Mouse (Mus musculus): ENCODE results near the gene Msh2. TPM values are rescaled to one million over a fixed set of nuclear protein-coding genes. Genes with fewer than 3 reads are reported as not detected.

Msh2 gene
- polyA plus RNA-seq, 1 experiment from 2014 or later: 49.0 TPM

DNA sequence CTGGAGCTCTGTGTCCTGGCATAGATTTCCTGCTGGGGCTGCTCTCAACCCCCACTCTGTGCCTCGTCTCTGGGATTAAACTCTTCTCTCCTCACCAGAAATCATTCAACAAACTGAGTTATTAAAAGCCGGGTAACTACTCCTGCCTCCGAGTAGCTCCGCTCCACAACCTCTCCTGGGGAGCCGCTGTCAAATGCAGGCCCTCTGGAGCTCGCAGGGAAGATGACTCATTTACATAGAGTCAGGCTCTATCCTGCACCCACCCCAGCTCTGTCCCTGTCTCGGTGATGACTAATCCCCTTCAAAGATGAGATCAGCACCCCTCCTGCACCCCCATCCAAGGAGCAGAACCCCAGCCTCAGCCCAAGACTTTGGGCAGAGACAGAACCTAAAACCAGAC, 91.0 kb downstream of the Msh2 start:
- no peak for ATAC-seq (ENCODE audit: insufficient number of reproducible peaks, low FRiP score)
- 44% methylated on average over 7 of the region's 7 CpGs for WGBS
- no peaks in the 10 kb centered on the region for H3K36me3 ChIP-seq

DNA sequence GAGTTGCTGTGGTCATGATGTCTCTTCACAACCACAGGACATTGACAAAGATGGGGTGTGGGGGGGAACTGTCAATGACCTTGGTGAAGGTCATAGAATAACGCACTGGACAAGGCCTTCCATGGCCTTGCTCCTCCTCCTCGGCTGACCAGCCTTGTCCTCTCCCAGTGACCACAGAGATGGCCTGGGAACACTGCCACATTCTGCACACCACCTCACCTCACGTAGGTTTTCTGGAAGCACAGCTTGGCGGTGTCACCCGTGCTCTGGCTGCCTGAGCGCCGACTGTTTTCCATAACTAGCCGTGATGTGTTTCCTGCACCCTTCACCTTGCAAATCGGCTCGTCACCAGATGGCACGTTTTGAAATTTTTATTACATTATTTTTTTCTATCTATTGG, 92.9 kb downstream of the Msh2 start:
- H3K4me1 ChIP-seq (replicated peaks): no peaks in the 10 kb centered on the region
- WGBS: 87% methylated on average over 11 of the region's 11 CpGs
- ATAC-seq (ENCODE audit: insufficient number of reproducible peaks, low FRiP score): no peak

More for the DNA sequence above, 91.0 kb downstream of the Msh2 start:
- Histone ChIP-seq H3K9me3 (replicated peaks) (no peaks in the 10 kb centered on the region), H3K27ac (ENCODE audit: poor library complexity, severe bottlenecking) (no peak overlapping the region), H3K27me3 (replicated peaks) (no peaks in the 10 kb centered on the region; the same call in 1 of the 2 replicates), H3K4me3 (no peak overlapping the region), H3K4me2 (no peak overlapping the region), H3K4me1 (replicated peaks) (no peaks in the 10 kb centered on the region), H3K9ac (no peak overlapping the region)

DNA sequence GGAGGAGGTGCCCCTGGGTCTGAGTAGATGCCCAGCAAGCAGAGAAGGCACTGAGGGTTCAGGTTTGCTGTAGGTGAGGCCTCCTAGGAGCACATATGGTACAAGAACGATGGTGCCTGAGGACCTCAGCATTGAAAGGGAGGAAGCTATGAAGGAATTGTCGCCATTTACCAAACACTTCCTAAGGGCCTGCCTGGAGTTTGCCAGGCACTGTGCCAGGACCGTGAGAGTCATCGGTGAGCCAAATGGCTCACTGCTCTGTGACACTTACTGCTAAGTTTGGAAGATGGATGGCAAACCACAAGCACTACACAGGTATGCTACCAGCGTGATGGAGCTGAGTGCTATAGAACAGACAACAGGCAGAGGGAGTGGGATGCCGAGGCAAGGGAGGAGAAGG, 94.8 kb downstream of the Msh2 start:
- Histone ChIP-seq H3K4me2 (no peak overlapping the region), H3K27me3 (replicated peaks) (no peaks in the 10 kb centered on the region), H3K9me3 (replicated peaks) (0 out of 2 replicates have a peak, but pooled peaks cover 7% of the 10 kb centered on the region), H3K36me3 (no peaks in the 10 kb centered on the region), H3K4me3 (no peak overlapping the region), H3K27ac (ENCODE audit: poor library complexity, severe bottlenecking) (no peak overlapping the region), H3K4me1 (replicated peaks) (no peaks in the 10 kb centered on the region), H3K9ac (no peak overlapping the region)
- no peak for ATAC-seq (ENCODE audit: insufficient number of reproducible peaks, low FRiP score)
- WGBS: 69% methylated on average over 6 of the region's 6 CpGs

More for the DNA sequence above, 92.9 kb downstream of the Msh2 start:
- H3K9me3 ChIP-seq (replicated peaks): 0 out of 2 replicates have a peak, but pooled peaks cover 7% of the 10 kb centered on the region
- no peak overlapping the region for H3K4me2 ChIP-seq
- H3K27me3 ChIP-seq (replicated peaks): no peaks in the 10 kb centered on the region; the same call in 1 of the 2 replicates
- H3K36me3 ChIP-seq: no peaks in the 10 kb centered on the region
- no peak overlapping the region for H3K27ac ChIP-seq (ENCODE audit: poor library complexity, severe bottlenecking)
- H3K9ac ChIP-seq: no peak overlapping the region
- no peak overlapping the region for H3K4me3 ChIP-seq

DNA sequence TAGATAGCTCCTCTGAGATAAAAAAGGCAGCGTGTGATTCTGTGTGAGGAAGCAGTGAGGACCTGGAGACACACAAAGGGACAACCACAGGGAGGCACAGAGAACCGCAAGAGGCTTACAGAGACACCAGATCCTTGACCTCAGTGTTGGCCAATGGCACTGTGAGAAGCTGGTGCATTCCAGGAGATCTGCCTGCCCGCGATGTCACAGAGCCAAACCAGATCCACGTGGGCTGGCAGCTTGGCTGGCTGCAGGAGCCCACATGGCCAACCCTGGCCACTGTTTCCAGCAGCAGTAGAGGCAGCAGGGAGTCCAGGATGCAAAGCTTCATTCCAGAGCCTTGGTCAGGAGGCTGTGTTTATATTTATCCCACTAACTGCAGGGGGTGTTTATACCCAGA, 98.6 kb downstream of the Msh2 start:
- Histone ChIP-seq H3K4me1 (replicated peaks) (no peaks in the 10 kb centered on the region), H3K9ac (no peak overlapping the region), H3K4me3 (no peak overlapping the region), H3K27ac (ENCODE audit: poor library complexity, severe bottlenecking) (no peak overlapping the region), H3K4me2 (no peak overlapping the region), H3K36me3 (no peaks in the 10 kb centered on the region), H3K27me3 (replicated peaks) (no peaks in the 10 kb centered on the region), H3K9me3 (replicated peaks) (0 out of 2 replicates have a peak, but pooled peaks cover 7% of the 10 kb centered on the region)
- 38% methylated on average over 5 of the region's 5 CpGs for WGBS
- ATAC-seq (ENCODE audit: insufficient number of reproducible peaks, low FRiP score): no peak

DNA sequence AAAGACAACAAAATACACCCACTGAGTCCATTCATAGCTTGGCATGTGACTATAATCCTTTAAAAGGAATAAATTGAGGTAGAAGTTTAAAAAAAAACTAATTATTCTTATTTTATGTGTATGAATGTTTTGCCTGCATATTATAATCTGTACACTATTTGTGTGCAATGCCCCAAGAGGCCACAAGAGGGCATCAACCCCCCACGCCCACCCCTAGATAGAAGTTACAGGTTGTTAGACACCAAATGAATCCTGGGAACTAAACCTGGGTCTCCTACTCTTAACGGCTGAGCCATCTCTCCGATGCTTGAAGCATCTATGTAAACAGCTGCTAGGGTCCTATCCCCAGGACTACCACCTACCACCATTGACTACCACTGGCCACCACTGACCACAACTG, 101.0 kb downstream of the Msh2 start:
- WGBS: 64% methylated on average over 3 of the region's 3 CpGs
- Histone ChIP-seq H3K27ac (ENCODE audit: poor library complexity, severe bottlenecking) (no peak overlapping the region), H3K4me1 (replicated peaks) (no peaks in the 10 kb centered on the region), H3K27me3 (replicated peaks) (no peaks in the 10 kb centered on the region), H3K9me3 (replicated peaks) (0 out of 2 replicates have a peak, but pooled peaks cover 7% of the 10 kb centered on the region), H3K4me2 (no peak overlapping the region), H3K9ac (no peak overlapping the region), H3K36me3 (no peaks in the 10 kb centered on the region), H3K4me3 (no peak overlapping the region)
- ATAC-seq (ENCODE audit: insufficient number of reproducible peaks, low FRiP score): no peak

Other genes starting within 250 kb of the Msh2 start
- not detected in 2 replicates for gene Stpg4, start 244.6 kb upstream of the Msh2 start, polyA plus RNA-seq (2016; fragmentation: Nextera tagmentation; extraction: Ambion mirVana)
- gene Calm2, start 225.4 kb upstream of the Msh2 start, polyA plus RNA-seq (2016; fragmentation: Nextera tagmentation; extraction: Ambion mirVana): 619 and 647 TPM in 2 replicates
- gene Epcam, start 36.4 kb upstream of the Msh2 start, polyA plus RNA-seq (2016; fragmentation: Nextera tagmentation; extraction: Ambion mirVana): 2.9 and 3.9 TPM in 2 replicates
- 0.11 and 0.13 TPM in 2 replicates for gene Kcnk12, start 125.7 kb downstream of the Msh2 start, polyA plus RNA-seq (2016; fragmentation: Nextera tagmentation; extraction: Ambion mirVana)
- not detected in 2 replicates for gene Rpl36-ps4, start 248.6 kb downstream of the Msh2 start, polyA plus RNA-seq (2016; fragmentation: Nextera tagmentation; extraction: Ambion mirVana)